Mouse (Mus musculus) stomach, postnatal 0 days (tissue): ENCODE data around the gene Grcc10. TPM values are rescaled to one million over a fixed set of nuclear protein-coding genes. Genes with fewer than 3 reads are reported as not detected.

Experiments used
- ATAC-seq: fragments of 200-750 bp; cut with Nextera tagmentation; 2 replicates; pipeline ENCODE4 v1.8.0; 2017; ENCODE audit not compliant: low FRiP score, low TSS enrichment
- DNase-seq: peaks from one replicate; pipeline ENCODE4 v3.0.0-alpha.2; 2016; ENCODE audit warnings: low spot score
- H3K27ac ChIP-seq: fragments of 300-500 bp; sonication (generic); replicated peaks from 2 replicates; pipeline ENCODE4 v1.5.1; 2014; ENCODE audit warnings: mild to moderate bottlenecking, control low read depth
- H3K27me3 ChIP-seq: fragments of 300-500 bp; sonication (generic); 2 replicates; pipeline ENCODE4 v1.6.1; 2014; ENCODE audit warnings: low read length; ENCODE audit not compliant: control insufficient read depth, insufficient read depth
- H3K36me3 ChIP-seq: fragments of 300-500 bp; sonication (generic); 2 replicates; pipeline ENCODE4 v1.6.1; 2014; ENCODE audit warnings: low read length, mixed read lengths; ENCODE audit not compliant: control insufficient read depth, insufficient read depth
- H3K4me1 ChIP-seq: fragments of 300-500 bp; sonication (generic); replicated peaks from 2 replicates; pipeline ENCODE4 v1.6.1; 2014; ENCODE audit warnings: antibody characterized with exemption; ENCODE audit not compliant: control insufficient read depth, insufficient read depth
- H3K4me2 ChIP-seq: fragments of 300-500 bp; sonication (generic); replicated peaks from 2 replicates; pipeline ENCODE4 v1.6.1; 2014; ENCODE audit warnings: low read depth, mild to moderate bottlenecking, control low read depth, moderate library complexity
- H3K4me3 ChIP-seq: fragments of 300-500 bp; sonication (generic); 2 replicates; pipeline ENCODE4 v1.5.1; 2014; ENCODE audit warnings: low read depth, low read length, control low read depth
- H3K9ac ChIP-seq: fragments of 300-500 bp; sonication (generic); 2 replicates; pipeline ENCODE4 v1.6.1; 2014; ENCODE audit warnings: mild to moderate bottlenecking, low read length, control low read depth, mixed read lengths
- H3K9me3 ChIP-seq: fragments of 300-500 bp; sonication (generic); 2 replicates; pipeline ENCODE4 v1.6.1; 2016; ENCODE audit warnings: low read length; ENCODE audit not compliant: control insufficient read depth
- CTCF ChIP-seq: IDR thresholded peaks from 2 replicates; pipeline ENCODE4 v1.5.1; 2016; ENCODE audit warnings: antibody characterized with exemption, low read depth, mild to moderate bottlenecking, moderate library complexity
- EP300 ChIP-seq: optimal IDR thresholded peaks from 2 replicates; pipeline ENCODE3; 2016; ENCODE audit warnings: antibody characterized with exemption
- WGBS: fragments of 180-500 bp; shearing (Covaris S2); extraction: QIAGEN DNeasy Blood & Tissue Kit; methylation state at CpG from one replicate; pipeline ENCODE4 v1.1.7; 2014; 5-methylcytosine and 5-hydroxymethylcytosine counted together
- polyA plus RNA-seq: library from polyadenylated mRNA; unstranded; fragments of >200 nt; fragmentation: Nextera tagmentation; extraction: Ambion mirVana; gene quantifications from 2 replicates; pipeline ENCODE4 v1.2.1, GENCODE M21; 2015

Gene Grcc10
- polyA plus RNA-seq, 1 experiment from 2014 or later, result 292 TPM

DNA sequence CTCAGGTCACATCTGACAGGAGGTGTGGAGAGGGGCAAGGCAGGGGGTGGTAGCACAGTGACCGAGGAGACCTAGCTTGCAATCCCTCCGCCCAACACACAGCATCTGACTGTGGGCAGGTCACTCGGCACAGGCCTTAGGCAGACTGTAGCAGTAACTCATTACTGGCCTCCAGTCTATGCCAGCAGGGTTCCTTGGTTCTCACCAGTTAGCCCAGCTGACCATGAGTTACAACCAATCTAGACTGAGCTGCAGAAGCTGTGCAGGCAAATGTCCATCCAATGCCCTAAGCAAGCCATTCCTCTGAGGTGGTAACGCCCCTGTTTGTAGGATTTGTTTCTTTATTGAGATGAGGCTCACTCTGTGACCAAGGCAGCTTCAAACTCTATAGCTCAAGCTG lies 41.8 kb downstream of the Grcc10 start:
- WGBS, result 90% methylated on average over 4 of the region's 4 CpGs
- 0 out of 2 replicates have a peak, but pooled peaks cover 2% of the 10 kb centered on the region for H3K4me1 ChIP-seq
- no peak overlapping the region for H3K9ac ChIP-seq
- DNase-seq (no peak), ATAC-seq (no peak)
- H3K36me3 ChIP-seq, result peaks cover 11% of the 10 kb centered on the region; the same call in 1 of the 2 replicates
- TF ChIP-seq EP300 (no peak), CTCF (no peak)
- no peaks in the 10 kb centered on the region for H3K9me3 ChIP-seq
- no peak overlapping the region for H3K27ac ChIP-seq
- no peaks in the 10 kb centered on the region for H3K27me3 ChIP-seq
- no peak overlapping the region for H3K4me3 ChIP-seq
- H3K4me2 ChIP-seq, result no peak overlapping the region

DNA sequence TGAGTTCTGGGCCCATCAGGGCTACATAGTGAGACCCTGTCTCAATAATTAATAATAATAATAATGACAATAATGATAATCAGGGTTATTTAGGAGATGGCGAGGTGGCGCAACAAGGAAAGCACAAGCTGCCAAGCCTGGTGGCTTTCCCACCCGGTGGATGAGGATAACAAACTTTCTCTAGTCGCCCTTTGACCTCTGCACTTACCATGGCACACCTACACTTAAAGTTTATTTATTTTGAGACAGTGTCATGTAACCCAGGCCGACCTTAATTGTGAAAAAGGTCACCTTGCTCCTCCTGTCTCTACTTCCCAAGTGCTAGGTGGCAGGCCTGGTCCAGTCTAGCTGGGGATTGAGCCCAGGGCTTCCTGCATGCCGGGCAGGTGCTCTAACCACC lies 42.4 kb downstream of the Grcc10 start:
- no peak overlapping the region for H3K4me3 ChIP-seq
- no peaks in the 10 kb centered on the region for H3K9me3 ChIP-seq
- H3K9ac ChIP-seq, result no peak overlapping the region
- peaks cover 9% of the 10 kb centered on the region; the same call in 1 of the 2 replicates for H3K36me3 ChIP-seq
- no peak overlapping the region for H3K27ac ChIP-seq
- H3K27me3 ChIP-seq, result no peaks in the 10 kb centered on the region
- 69% methylated on average over 6 of the region's 6 CpGs for WGBS
- DNase-seq (no peak), ATAC-seq (no peak)
- 0 out of 2 replicates have a peak, but pooled peaks cover 2% of the 10 kb centered on the region for H3K4me1 ChIP-seq
- no peak overlapping the region for H3K4me2 ChIP-seq
- TF ChIP-seq EP300 (no peak), CTCF (no peak)

DNA sequence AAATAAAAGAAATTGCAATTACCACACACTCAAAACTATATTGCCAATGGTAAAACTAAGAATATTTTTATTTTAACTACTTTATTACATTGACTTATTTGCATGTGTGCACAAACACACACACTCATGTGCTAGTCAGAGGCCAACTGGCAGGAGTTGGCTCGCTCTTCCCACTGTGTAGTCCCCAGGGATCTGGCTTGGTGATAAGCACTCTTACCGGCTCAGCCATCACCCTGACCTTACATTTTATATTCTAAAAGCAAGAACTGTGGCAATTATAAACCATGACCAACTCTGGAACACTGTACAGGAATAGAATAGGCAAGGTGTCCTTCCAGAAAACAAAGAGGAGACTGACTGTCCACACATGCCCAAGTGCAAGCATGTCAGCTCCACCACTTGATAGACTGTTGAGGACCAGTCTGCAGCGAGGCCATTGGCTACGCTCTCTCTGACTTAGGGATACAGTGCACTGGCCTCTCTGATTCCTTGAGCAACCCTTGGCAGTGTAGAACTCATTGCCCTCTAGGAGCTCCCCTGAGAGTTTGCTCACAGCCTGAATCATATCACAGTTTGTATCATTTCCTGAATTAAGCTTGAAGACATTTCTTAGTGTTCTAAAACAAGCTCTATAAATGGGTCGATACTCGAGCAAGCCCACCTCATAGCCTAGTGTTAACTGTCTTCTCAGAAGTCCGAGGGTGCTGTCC lies 44.6 kb downstream of the Grcc10 start:
- Histone ChIP-seq H3K36me3 (0 out of 2 replicates have a peak, but pooled peaks cover 4% of the 10 kb centered on the region), H3K27me3 (no peaks in the 10 kb centered on the region), H3K27ac (no peak overlapping the region), H3K9me3 (no peaks in the 10 kb centered on the region), H3K4me1 (0 out of 2 replicates have a peak, but pooled peaks cover 2% of the 10 kb centered on the region), H3K9ac (no peak overlapping the region), H3K4me3 (no peak overlapping the region), H3K4me2 (no peak overlapping the region)
- 88% methylated on average over 7 of the region's 7 CpGs for WGBS
- TF ChIP-seq CTCF (no peak), EP300 (no peak)
- ATAC-seq (no peak), DNase-seq (no peak)

DNA sequence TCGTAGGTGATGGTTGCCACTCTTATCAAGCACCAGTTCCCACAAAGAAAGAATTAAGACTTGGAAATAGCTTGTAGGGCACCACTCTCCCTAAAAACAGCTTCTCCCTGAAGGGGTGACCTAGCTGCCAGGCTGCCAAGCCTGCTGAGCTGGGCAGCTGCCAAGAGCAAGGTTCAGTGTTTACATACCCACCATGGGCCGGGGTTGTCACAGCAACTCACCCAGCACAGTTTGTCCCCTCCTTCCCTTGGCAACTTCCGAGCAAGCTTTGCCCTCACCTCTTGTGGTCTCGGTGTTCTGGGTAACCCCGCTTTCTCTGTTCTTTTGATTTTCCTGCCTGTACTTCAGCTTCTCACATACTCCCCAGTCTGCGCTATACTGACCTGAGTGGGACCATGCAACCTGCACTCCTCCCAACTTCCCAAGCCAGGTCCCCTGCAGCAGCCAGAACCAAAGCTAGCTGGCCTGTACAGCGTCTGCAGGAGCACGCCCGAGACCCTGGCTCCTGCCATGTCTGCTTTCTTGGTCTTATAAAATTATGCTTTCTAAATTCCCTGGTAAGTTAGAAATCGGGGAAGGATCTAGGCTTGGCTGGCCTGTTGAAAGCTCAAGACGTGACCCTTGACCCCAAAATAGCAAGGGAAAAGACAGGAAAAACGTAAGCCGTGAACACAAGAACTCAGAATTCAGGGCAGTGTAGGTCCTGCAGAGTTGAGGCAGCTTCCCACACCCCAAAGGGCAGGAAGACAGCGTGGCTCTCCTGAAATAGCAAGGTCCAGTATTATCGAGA lies 46.8 kb downstream of the Grcc10 start:
- Histone ChIP-seq H3K4me3 (no peak overlapping the region), H3K9ac (0 out of 2 replicates have a peak overlapping the region, but pooled peaks have one; percentile 5), H3K4me2 (no peak overlapping the region), H3K27ac (peak overlapping the region; percentile 46), H3K27me3 (no peaks in the 10 kb centered on the region), H3K9me3 (no peaks in the 10 kb centered on the region), H3K36me3 (0 out of 2 replicates have a peak, but pooled peaks cover 4% of the 10 kb centered on the region), H3K4me1 (0 out of 2 replicates have a peak, but pooled peaks cover 2% of the 10 kb centered on the region)
- WGBS, result 52% methylated on average over 15 of the region's 15 CpGs
- ATAC-seq, result peak; percentile 82
- peak; percentile 86 for DNase-seq
- TF ChIP-seq CTCF (no peak), EP300 (no peak)

DNA sequence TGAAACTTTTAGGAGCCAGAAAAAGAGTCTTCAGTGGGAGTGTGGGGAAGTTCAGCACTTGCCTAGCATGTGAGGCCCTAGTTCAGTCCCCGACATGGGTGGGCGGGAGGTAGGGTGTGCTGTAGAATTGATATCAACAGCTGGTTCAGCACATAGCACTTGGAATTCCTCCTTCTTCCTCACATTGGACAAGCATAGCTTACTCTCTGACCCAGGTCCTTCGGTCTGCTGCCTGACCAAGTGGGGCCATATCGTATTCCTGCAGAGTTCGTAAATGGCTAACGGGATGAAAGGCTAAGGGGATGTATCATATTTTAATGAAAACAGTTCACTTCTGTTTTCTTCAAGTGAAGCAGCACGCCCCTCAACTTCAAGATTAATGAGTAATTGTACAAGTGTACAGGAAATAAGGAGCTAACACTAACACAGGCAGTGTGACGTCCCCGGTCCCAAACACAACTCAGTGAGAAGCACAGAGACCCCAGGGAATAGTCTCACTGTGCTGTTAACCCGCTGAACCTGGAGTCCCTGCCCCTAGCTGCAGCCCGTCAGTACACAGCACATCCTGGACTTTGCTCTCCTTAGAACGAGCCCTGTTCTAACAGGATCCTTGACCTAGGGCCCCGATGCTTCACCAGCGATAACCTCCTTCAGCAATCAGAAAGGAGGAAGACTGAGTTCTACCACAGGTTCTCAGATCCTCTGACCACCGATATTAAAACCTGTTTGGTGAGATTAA lies 47.8 kb downstream of the Grcc10 start:
- WGBS, result 39% methylated on average over 15 of the region's 15 CpGs
- H3K4me3 ChIP-seq, result no peak overlapping the region
- no peaks in the 10 kb centered on the region for H3K27me3 ChIP-seq
- ATAC-seq (peak; percentile 60), DNase-seq (peak; percentile 27)
- H3K4me2 ChIP-seq, result no peak overlapping the region
- H3K9ac ChIP-seq, result no peak overlapping the region
- peak overlapping the region; percentile 46 for H3K27ac ChIP-seq
- H3K36me3 ChIP-seq, result no peaks in the 10 kb centered on the region
- TF ChIP-seq CTCF (no peak), EP300 (no peak)
- H3K4me1 ChIP-seq, result 0 out of 2 replicates have a peak, but pooled peaks cover 2% of the 10 kb centered on the region
- no peaks in the 10 kb centered on the region for H3K9me3 ChIP-seq
